Mouse (Mus musculus): Measurements from ENCODE around the gene Pycr1. TPM values are rescaled to one million over a fixed set of nuclear protein-coding genes. Genes with fewer than 3 reads are reported as not detected.

Pycr1 gene
- total and polyA plus RNA-seq, 3 experiments = 21.0 to 75.3 (median 32.3) TPM

DNA sequence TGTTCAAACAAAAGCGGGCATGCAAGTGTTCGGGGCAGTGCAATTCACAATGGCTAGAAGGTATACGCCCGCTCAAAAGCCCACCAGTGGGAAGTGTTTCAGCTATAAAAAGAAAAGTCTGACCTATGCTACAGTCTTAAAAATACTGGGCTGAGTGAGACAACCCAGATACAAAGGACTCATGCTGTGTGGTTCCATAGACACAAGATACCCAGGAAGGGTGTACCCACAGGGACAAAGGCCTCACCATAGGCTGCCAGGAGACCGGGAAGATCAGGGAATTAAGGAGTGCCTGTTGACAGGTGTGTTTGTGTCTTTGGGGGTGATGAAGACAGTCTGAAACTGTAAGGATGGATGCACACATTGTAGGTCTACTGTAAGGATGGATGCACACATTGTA lies 20.1 kb upstream of the Pycr1 start:
- Histone ChIP-seq H3K4me3 (replicated peaks in 1 of 3; ENCODE audit: low read depth in 2 of 3, low read length in 2 of 3, poor library complexity in 1 of 3) (no peak overlapping the region), H3K9ac (ENCODE audit: insufficient read depth, low read depth) (no peak overlapping the region), H3K79me2 (replicated peaks; ENCODE audit: control insufficient read depth, extremely low read depth, insufficient read depth, poor library complexity, severe bottlenecking) (no peaks in the 10 kb centered on the region), H3K36me3 (replicated peaks in 1 of 2; ENCODE audit: control insufficient read depth in 1 of 2, insufficient read depth in 1 of 2, low read length in 1 of 2) (no peaks in the 10 kb centered on the region), H3K27me3 (replicated peaks) (peaks cover 50% of the 10 kb centered on the region), H3K9me3 (replicated peaks; ENCODE audit: low read length) (peaks cover 7% of the 10 kb centered on the region), H3K4me2 (ENCODE audit: insufficient read depth, low read depth, poor library complexity, severe bottlenecking) (no peak overlapping the region), H3K4me1 (ENCODE audit: control insufficient read depth in 1 of 2, insufficient read depth in 2 of 2) (peaks cover 0 to 8% of the 10 kb centered on the region in 2 experiments; a peak in 2 of 4 replicates), H3K27ac (ENCODE audit: insufficient read depth, low read depth) (no peak overlapping the region)
- dilution Hi-C loops (cut with MboI; ENCODE audit: extremely low pct_ligation_motif_present, extremely low pct_unique_long_range_greater_than_20kb, low sequenced_read_pairs) = no loop called here
- TF ChIP-seq SIN3A (IDR thresholded peaks at IDR 0.05; ENCODE audit: low read length) (no peak), TCF12 (IDR thresholded peaks at IDR 0.05; ENCODE audit: low read depth, low read length) (no peak), POLR2A (IDR thresholded peaks at IDR 0.05; ENCODE audit: low read depth, low read length) (no peak), USF1 (IDR thresholded peaks at IDR 0.05; ENCODE audit: low read depth, low read length) (no peak), MAX (IDR thresholded peaks at IDR 0.05; ENCODE audit: low read length) (no peak), NELFE (IDR thresholded peaks at IDR 0.05; ENCODE audit: low read depth, low read length) (no peak), ETS1 (conservative IDR thresholded peaks at IDR 0.05; ENCODE audit: low read depth, low read length) (no peak), MAFK (IDR thresholded peaks at IDR 0.05; ENCODE audit: insufficient replicate concordance, low read length) (no peak), ZMIZ1 (IDR thresholded peaks at IDR 0.05; ENCODE audit: low read depth, low read length) (no peak), JUND (conservative IDR thresholded peaks at IDR 0.05; ENCODE audit: low read depth, low read length) (no peak)
- DNase-seq (ENCODE audit: extremely low read depth) = no peak
- in situ Hi-C loops (cut with MboI; ENCODE audit: low pct_ligation_motif_present, low pct_unique_long_range_greater_than_20kb, low sequenced_read_pairs) = no loop called here

DNA sequence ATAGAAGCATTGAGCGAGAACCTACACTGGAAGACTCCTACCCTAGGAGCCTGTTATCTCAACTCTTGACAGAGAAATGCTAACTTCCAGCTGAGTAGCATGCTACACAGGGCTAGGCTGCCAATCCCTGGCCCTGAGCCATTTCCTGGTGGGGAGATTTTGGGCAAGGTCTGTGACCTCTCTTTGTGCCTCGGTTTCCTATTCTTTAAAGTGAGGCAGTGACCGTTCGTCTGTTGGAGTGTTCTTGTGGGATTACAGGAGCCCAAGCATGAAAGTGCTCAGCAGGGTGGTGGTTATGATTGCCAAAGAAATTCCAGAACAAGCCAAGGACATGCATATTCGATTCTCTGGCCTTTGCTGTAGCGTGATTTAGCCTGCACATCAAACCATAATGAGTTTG lies 19.2 kb upstream of the Pycr1 start:
- TF ChIP-seq ZC3H11A (IDR thresholded peaks at IDR 0.05; ENCODE audit: low read depth, low read length) = no peak
- dilution Hi-C loops (cut with MboI; ENCODE audit: extremely low pct_ligation_motif_present, extremely low pct_unique_long_range_greater_than_20kb, low sequenced_read_pairs) = no loop called here
- Histone ChIP-seq H3K27me3 (replicated peaks) (peaks cover 59% of the 10 kb centered on the region), H3K9me3 (replicated peaks; ENCODE audit: low read length) (peaks cover 7% of the 10 kb centered on the region), H3K4me2 (ENCODE audit: insufficient read depth, low read depth, poor library complexity, severe bottlenecking) (no peak overlapping the region), H3K4me3 (replicated peaks in 1 of 3; ENCODE audit: low read depth in 2 of 3, low read length in 2 of 3, poor library complexity in 1 of 3) (no peak overlapping the region), H3K27ac (ENCODE audit: insufficient read depth, low read depth) (no peak overlapping the region), H3K79me2 (replicated peaks; ENCODE audit: control insufficient read depth, extremely low read depth, insufficient read depth, poor library complexity, severe bottlenecking) (no peaks in the 10 kb centered on the region), H3K4me1 (ENCODE audit: control insufficient read depth in 1 of 2, insufficient read depth in 2 of 2) (peaks cover 0 to 10% of the 10 kb centered on the region in 2 experiments; a peak in 2 of 4 replicates), H3K36me3 (replicated peaks in 1 of 2; ENCODE audit: control insufficient read depth in 1 of 2, insufficient read depth in 1 of 2, low read length in 1 of 2) (no peaks in the 10 kb centered on the region), H3K9ac (ENCODE audit: insufficient read depth, low read depth) (no peak overlapping the region)
- no peak for DNase-seq (ENCODE audit: extremely low read depth)
- in situ Hi-C loops (cut with MboI; ENCODE audit: low pct_ligation_motif_present, low pct_unique_long_range_greater_than_20kb, low sequenced_read_pairs) = no loop called here

GRCm38 (mm10) chr11:120661076-120661460 lies 17.5 kb upstream of the Pycr1 start, which contains the start of gene Notum:
Notum (minus strand) TSS chr11:120661175.
- H3K9me3 ChIP-seq (replicated peaks; ENCODE audit: low read length) = peaks cover 7% of the 10 kb centered on the region

More at GRCm38 (mm10) chr11:120661076-120661460, 17.5 kb upstream of the Pycr1 start, which contains the start of gene Notum:
- Histone ChIP-seq H3K27me3 (replicated peaks) (peaks cover 70% of the 10 kb centered on the region), H3K4me3 (replicated peaks in 1 of 3; ENCODE audit: low read depth in 2 of 3, low read length in 2 of 3, poor library complexity in 1 of 3) (no peak within 1 kb of the TSS), H3K4me2 (ENCODE audit: insufficient read depth, low read depth, poor library complexity, severe bottlenecking) (no peak within 1 kb of the TSS), H3K9ac (ENCODE audit: insufficient read depth, low read depth) (no peak within 1 kb of the TSS), H3K36me3 (replicated peaks in 1 of 2; ENCODE audit: control insufficient read depth in 1 of 2, insufficient read depth in 1 of 2, low read length in 1 of 2) (no peaks in the 10 kb centered on the region), H3K27ac (ENCODE audit: insufficient read depth, low read depth) (no peak within 1 kb of the TSS), H3K79me2 (replicated peaks; ENCODE audit: control insufficient read depth, extremely low read depth, insufficient read depth, poor library complexity, severe bottlenecking) (no peaks in the 10 kb centered on the region), H3K4me1 (ENCODE audit: control insufficient read depth in 1 of 2, insufficient read depth in 2 of 2) (peaks cover 0 to 10% of the 10 kb centered on the region in 2 experiments; a peak in 2 of 4 replicates)
- dilution Hi-C loops (cut with MboI; ENCODE audit: extremely low pct_ligation_motif_present, extremely low pct_unique_long_range_greater_than_20kb, low sequenced_read_pairs) = no loop called here
- no peak for DNase-seq (ENCODE audit: extremely low read depth)
- in situ Hi-C loops (cut with MboI; ENCODE audit: low pct_ligation_motif_present, low pct_unique_long_range_greater_than_20kb, low sequenced_read_pairs) = no loop called here
- TF ChIP-seq ZNF384 (IDR thresholded peaks at IDR 0.05; ENCODE audit: low read depth, low read length) (no peak), HCFC1 (IDR thresholded peaks at IDR 0.05; ENCODE audit: low read depth, low read length) (no peak), USF2 (conservative IDR thresholded peaks at IDR 0.05; ENCODE audit: low read depth, low read length) (no peak), POLR2AphosphoS2 (IDR thresholded peaks at IDR 0.05; ENCODE audit: low read depth, low read length) (no peak), KAT2A (IDR thresholded peaks at IDR 0.05; ENCODE audit: insufficient replicate concordance, low read length) (no peak)
